Mouse (Mus musculus): ENCODE results near the gene Ifi47.

- TF ChIP-seq TAL1 (IDR thresholded peaks at IDR 0.05; ENCODE audit: low read length) (no peak), GATA1 (IDR thresholded peaks at IDR 0.05; ENCODE audit: low read length) (no peak)
These were observed 5.5 kb downstream of the Ifi47 start for GRCm38 (mm10) chr11:49081886-49082285.
